Mouse (Mus musculus): Measurements from ENCODE around the gene Ddr2. TPM values are rescaled to one million over a fixed set of nuclear protein-coding genes. Genes with fewer than 3 reads are reported as not detected.
"Not testable (repeated sequence)": the region's sequence is repeated elsewhere in the genome, so short reads cannot be mapped to it uniquely, and the experiment has no call there.

The Ddr2 gene
- total RNA-seq, 1 experiment, result 6.8 TPM

- TF ChIP-seq MAFK (IDR thresholded peaks at IDR 0.05; ENCODE audit: insufficient read depth, low read depth, low read length) (no peak), HCFC1 (IDR thresholded peaks at IDR 0.05; ENCODE audit: borderline replicate concordance, insufficient read depth, low read length) (no peak), ZC3H11A (IDR thresholded peaks at IDR 0.05; ENCODE audit: borderline replicate concordance, low read depth, low read length) (no peak), ZNF384 (IDR thresholded peaks at IDR 0.05; ENCODE audit: low read depth, low read length) (no peak)
- Histone ChIP-seq H3K4me1 (ENCODE audit: control insufficient read depth in 2 of 2, insufficient read depth in 2 of 2, low read length in 2 of 2, poor library complexity in 1 of 2) (no peaks in the 10 kb centered on the region), H3K9me3 (ENCODE audit: control insufficient read depth, insufficient read depth, low read depth, low read length) (no peaks in the 10 kb centered on the region), H3K9ac (ENCODE audit: insufficient read depth, low read depth, low read length, poor library complexity, severe bottlenecking) (no peak overlapping the region), H3K27ac (ENCODE audit: insufficient read depth, low read depth, low read length, poor library complexity, severe bottlenecking) (no peak overlapping the region), H3K36me3 (ENCODE audit: control insufficient read depth, insufficient read depth, low read length, poor library complexity, severe bottlenecking) (no peaks in the 10 kb centered on the region), H3K4me3 (ENCODE audit: insufficient read depth in 1 of 2, low read depth in 1 of 2, low read length in 2 of 2, poor library complexity in 1 of 2, severe bottlenecking in 1 of 2) (no peak overlapping the region)
- no peak for DNase-seq (ENCODE audit: low read depth, low spot score)
- in situ Hi-C loops (cut with MboI; ENCODE audit: low sequenced_read_pairs in 2 of 2, unreplicated experiment in 2 of 2), result no loop called here
These were observed 105.3 kb downstream of the Ddr2 start for GRCm38 (mm10) chr1:170005297-170005696.

DNA sequence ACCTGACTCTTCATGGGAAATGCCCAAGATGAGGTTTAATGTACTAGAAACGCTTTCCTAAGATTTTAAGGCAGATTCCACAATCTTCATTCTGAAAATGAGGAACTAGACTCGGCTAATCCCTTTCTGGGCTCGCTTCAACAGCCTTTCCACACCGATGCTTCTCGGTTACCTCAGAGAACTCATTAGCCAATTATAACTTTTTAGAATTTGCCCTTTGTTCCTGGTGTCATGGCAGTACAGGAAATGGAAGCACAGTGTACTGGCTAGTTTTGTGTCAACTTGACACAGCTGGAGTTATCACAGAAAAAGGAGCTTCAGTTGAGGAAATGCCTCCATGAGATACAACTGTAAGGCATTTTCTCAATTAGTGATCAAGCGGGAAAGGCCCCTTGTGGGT lies 116.7 kb downstream of the Ddr2 start:
- H3K36me3 ChIP-seq (ENCODE audit: control insufficient read depth, insufficient read depth, low read length, poor library complexity, severe bottlenecking); H3K9me3 ChIP-seq (ENCODE audit: control insufficient read depth, insufficient read depth, low read depth, low read length); H3K4me1 ChIP-seq (ENCODE audit: control insufficient read depth in 2 of 2, insufficient read depth in 2 of 2, low read length in 2 of 2, poor library complexity in 1 of 2); in situ Hi-C loops (cut with MboI; ENCODE audit: low sequenced_read_pairs in 2 of 2, unreplicated experiment in 2 of 2); H3K9ac ChIP-seq (ENCODE audit: insufficient read depth, low read depth, low read length, poor library complexity, severe bottlenecking); H3K27ac ChIP-seq (ENCODE audit: insufficient read depth, low read depth, low read length, poor library complexity, severe bottlenecking); DNase-seq (ENCODE audit: low read depth, low spot score); H3K4me3 ChIP-seq (ENCODE audit: insufficient read depth in 1 of 2, low read depth in 1 of 2, low read length in 2 of 2, poor library complexity in 1 of 2, severe bottlenecking in 1 of 2): not testable (repeated sequence)

DNA sequence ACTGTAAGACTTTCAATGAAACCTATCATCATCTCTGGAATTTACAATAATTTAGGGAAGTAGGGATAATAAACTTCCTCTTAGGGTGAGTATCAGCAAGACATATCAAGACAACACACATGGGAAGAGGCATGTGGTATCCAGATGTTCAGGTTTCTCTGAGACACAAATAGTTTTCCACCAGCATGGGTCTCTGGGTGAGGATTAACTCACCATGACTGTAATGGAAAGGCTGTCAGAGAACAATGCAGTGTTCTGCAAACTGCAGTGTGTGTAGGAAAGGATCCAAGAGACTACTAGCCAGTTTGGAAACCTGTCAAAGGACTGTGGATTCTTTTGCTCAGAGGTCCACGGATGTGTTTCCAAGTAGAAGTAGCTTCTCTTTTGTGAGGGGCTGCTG lies 124.4 kb downstream of the Ddr2 start:
- Histone ChIP-seq H3K9ac (ENCODE audit: insufficient read depth, low read depth, low read length, poor library complexity, severe bottlenecking) (no peak overlapping the region), H3K27ac (ENCODE audit: insufficient read depth, low read depth, low read length, poor library complexity, severe bottlenecking) (no peak overlapping the region), H3K4me3 (ENCODE audit: insufficient read depth in 1 of 2, low read depth in 1 of 2, low read length in 2 of 2, poor library complexity in 1 of 2, severe bottlenecking in 1 of 2) (no peak overlapping the region), H3K4me1 (ENCODE audit: control insufficient read depth in 2 of 2, insufficient read depth in 2 of 2, low read length in 2 of 2, poor library complexity in 1 of 2) (no peaks in the 10 kb centered on the region), H3K9me3 (ENCODE audit: control insufficient read depth, insufficient read depth, low read depth, low read length) (no peaks in the 10 kb centered on the region), H3K36me3 (ENCODE audit: control insufficient read depth, insufficient read depth, low read length, poor library complexity, severe bottlenecking) (no peaks in the 10 kb centered on the region)
- in situ Hi-C loops (cut with MboI; ENCODE audit: low sequenced_read_pairs in 2 of 2, unreplicated experiment in 2 of 2), result no loop called here
- no peak for TF ChIP-seq HCFC1 (IDR thresholded peaks at IDR 0.05; ENCODE audit: borderline replicate concordance, insufficient read depth, low read length)
- no peak for TF ChIP-seq MAFK (IDR thresholded peaks at IDR 0.05; ENCODE audit: insufficient read depth, low read depth, low read length)
- no peak for TF ChIP-seq ZC3H11A (IDR thresholded peaks at IDR 0.05; ENCODE audit: borderline replicate concordance, low read depth, low read length)
- TF ChIP-seq CHD2 (IDR thresholded peaks at IDR 0.05; ENCODE audit: low read depth, low read length), result no peak
- TF ChIP-seq ZNF384 (IDR thresholded peaks at IDR 0.05; ENCODE audit: low read depth, low read length), result no peak
- DNase-seq (ENCODE audit: low read depth, low spot score), result no peak

DNA sequence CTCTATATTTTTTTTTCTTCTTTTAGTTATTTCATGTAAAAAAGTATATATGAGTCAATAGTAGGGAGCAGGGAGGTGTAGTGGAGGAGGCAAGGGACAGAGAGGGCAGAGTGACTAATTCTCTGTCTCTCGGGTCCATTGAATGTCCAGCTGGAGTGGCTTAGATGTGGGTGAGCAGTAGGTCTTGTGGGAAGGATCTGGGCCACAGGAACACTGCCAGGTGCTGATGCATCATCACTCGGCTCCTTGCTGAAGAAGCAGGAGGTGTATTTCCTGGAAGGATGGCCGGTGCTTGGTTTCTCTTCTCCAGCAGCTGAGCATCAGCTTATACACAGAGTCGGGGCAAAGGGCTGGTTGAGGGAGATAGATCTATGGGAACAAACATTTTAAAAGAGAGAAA lies 132.9 kb downstream of the Ddr2 start:
- no peak overlapping the region for H3K9ac ChIP-seq (ENCODE audit: insufficient read depth, low read depth, low read length, poor library complexity, severe bottlenecking)
- H3K9me3 ChIP-seq (ENCODE audit: control insufficient read depth, insufficient read depth, low read depth, low read length), result no peaks in the 10 kb centered on the region
- H3K4me3 ChIP-seq (ENCODE audit: insufficient read depth in 1 of 2, low read depth in 1 of 2, low read length in 2 of 2, poor library complexity in 1 of 2, severe bottlenecking in 1 of 2), result no peak overlapping the region
- H3K4me1 ChIP-seq (ENCODE audit: control insufficient read depth in 2 of 2, insufficient read depth in 2 of 2, low read length in 2 of 2, poor library complexity in 1 of 2), result no peaks in the 10 kb centered on the region
- H3K27ac ChIP-seq (ENCODE audit: insufficient read depth, low read depth, low read length, poor library complexity, severe bottlenecking), result no peak overlapping the region
- H3K36me3 ChIP-seq (ENCODE audit: control insufficient read depth, insufficient read depth, low read length, poor library complexity, severe bottlenecking), result no peaks in the 10 kb centered on the region
- TF ChIP-seq ZNF384 (IDR thresholded peaks at IDR 0.05; ENCODE audit: low read depth, low read length), result no peak
- DNase-seq (ENCODE audit: low read depth, low spot score), result no peak
- in situ Hi-C loops (cut with MboI; ENCODE audit: low sequenced_read_pairs in 2 of 2, unreplicated experiment in 2 of 2), result no loop called here

DNA sequence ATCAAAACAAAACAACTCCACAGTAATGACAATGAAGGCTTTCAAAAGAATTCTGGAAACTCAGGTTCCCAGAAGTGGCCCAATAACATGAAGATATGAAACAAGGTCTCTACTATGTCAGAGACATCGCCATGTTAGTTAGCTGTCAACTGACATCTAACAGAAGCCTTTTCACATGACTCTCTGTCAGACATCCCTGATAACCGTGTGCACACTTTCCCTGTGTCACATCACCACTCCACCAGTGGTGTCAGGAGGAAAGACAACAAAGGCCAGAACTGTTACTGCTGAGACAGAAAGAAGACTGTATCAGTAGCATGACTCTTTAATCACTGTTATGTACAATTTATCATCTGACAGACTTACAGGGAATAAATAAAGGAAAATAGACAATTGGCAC lies 138.6 kb downstream of the Ddr2 start:
- H3K9ac ChIP-seq (ENCODE audit: insufficient read depth, low read depth, low read length, poor library complexity, severe bottlenecking), result no peak overlapping the region
- H3K4me1 ChIP-seq (ENCODE audit: control insufficient read depth in 2 of 2, insufficient read depth in 2 of 2, low read length in 2 of 2, poor library complexity in 1 of 2), result no peaks in the 10 kb centered on the region
- no peak for DNase-seq (ENCODE audit: low read depth, low spot score)
- in situ Hi-C loops (cut with MboI; ENCODE audit: low sequenced_read_pairs in 2 of 2, unreplicated experiment in 2 of 2), result loop anchor here in 1 of 2 experiments (25.0 kb wide), 1 partner anchor 165 kb away; no protein-coding TSS in a partner anchor
- no peak overlapping the region for H3K4me3 ChIP-seq (ENCODE audit: insufficient read depth in 1 of 2, low read depth in 1 of 2, low read length in 2 of 2, poor library complexity in 1 of 2, severe bottlenecking in 1 of 2)
- H3K27ac ChIP-seq (ENCODE audit: insufficient read depth, low read depth, low read length, poor library complexity, severe bottlenecking), result no peak overlapping the region
- TF ChIP-seq MAFK (IDR thresholded peaks at IDR 0.05; ENCODE audit: insufficient read depth, low read depth, low read length) (no peak), ZNF384 (IDR thresholded peaks at IDR 0.05; ENCODE audit: low read depth, low read length) (no peak), ZC3H11A (IDR thresholded peaks at IDR 0.05; ENCODE audit: borderline replicate concordance, low read depth, low read length) (no peak), CHD2 (IDR thresholded peaks at IDR 0.05; ENCODE audit: low read depth, low read length) (no peak), HCFC1 (IDR thresholded peaks at IDR 0.05; ENCODE audit: borderline replicate concordance, insufficient read depth, low read length) (no peak)
- H3K9me3 ChIP-seq (ENCODE audit: control insufficient read depth, insufficient read depth, low read depth, low read length), result no peaks in the 10 kb centered on the region
- H3K36me3 ChIP-seq (ENCODE audit: control insufficient read depth, insufficient read depth, low read length, poor library complexity, severe bottlenecking), result peaks cover 2% of the 10 kb centered on the region; the same call in 1 of the 2 replicates
